Mouse (Mus musculus): ENCODE measurements around the gene Myh9. TPM values are rescaled to one million over a fixed set of nuclear protein-coding genes. Genes with fewer than 3 reads are reported as not detected.
"Not testable (repeated sequence)": the region's sequence is repeated elsewhere in the genome, so short reads cannot be mapped to it uniquely, and the experiment has no call there.

The Myh9 gene
- polyA plus RNA-seq, 1 experiment from 2014 or later = 24.6 TPM

DNA sequence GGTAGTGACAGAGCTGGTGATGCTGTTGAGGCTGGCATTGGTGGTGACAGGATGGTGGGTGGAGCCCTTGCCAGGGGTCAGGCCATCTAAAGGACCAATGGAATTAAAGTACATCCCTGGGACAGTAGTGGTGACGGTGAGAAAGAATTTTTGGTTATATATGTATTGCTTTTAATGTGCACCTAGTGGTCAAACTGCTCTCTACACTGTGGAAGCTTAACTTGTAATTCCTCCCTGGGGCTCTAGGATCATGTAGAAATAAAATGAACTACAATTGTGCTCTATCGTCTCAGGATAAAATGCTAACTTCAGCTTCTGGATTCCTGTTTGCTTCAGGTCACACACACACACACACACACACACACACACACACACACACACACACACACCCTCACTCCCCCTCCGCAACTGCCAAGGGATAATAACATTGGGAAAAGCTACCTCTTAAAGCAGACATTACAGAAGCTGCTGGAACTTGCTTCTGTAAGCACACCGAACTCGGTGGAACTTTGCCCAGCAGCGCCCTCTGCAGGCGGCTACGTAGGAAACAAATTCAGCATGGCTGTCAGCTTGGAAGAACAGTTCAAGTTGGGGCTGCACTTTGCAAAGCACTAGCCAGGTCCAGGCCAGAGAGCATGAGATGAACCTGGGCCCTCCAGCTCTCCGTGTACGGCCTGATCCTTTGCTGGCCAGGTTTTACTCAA lies 117.6 kb downstream of the Myh9 start:
- not testable (repeated sequence) for H3K27me3 ChIP-seq; H3K9ac ChIP-seq; ATAC-seq (ENCODE audit: low FRiP score); H3K4me2 ChIP-seq; H3K4me1 ChIP-seq; H3K36me3 ChIP-seq (replicated peaks); H3K9me3 ChIP-seq; H3K4me3 ChIP-seq (replicated peaks); H3K27ac ChIP-seq
- 15% methylated on average over 3 of the region's 10 CpGs for WGBS

DNA sequence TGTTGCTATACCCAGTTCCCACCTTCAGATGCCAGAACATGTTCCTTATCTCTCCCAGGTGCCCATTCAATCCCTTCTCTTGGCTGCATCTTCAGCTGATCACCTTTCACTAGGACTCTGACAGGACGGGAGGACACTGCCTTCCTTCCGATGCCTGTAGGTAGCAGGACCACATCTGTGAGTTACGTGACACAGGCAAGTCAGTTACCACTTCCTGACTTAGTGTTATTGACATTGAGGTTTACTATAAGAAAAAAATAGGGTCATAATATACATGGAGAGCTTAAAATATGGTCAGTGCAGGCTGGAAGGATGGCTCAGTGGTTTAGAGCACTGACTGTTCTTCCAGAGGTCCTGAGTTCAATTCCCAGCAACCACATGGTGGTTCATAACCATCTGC lies 120.5 kb downstream of the Myh9 start:
- not testable (repeated sequence) for ATAC-seq (ENCODE audit: low FRiP score); H3K9ac ChIP-seq; H3K27ac ChIP-seq; H3K4me3 ChIP-seq (replicated peaks); H3K27me3 ChIP-seq; H3K4me1 ChIP-seq; H3K9me3 ChIP-seq; H3K36me3 ChIP-seq (replicated peaks); H3K4me2 ChIP-seq
- no CpG with 5 or more reads among the region's 3 CpGs for WGBS

DNA sequence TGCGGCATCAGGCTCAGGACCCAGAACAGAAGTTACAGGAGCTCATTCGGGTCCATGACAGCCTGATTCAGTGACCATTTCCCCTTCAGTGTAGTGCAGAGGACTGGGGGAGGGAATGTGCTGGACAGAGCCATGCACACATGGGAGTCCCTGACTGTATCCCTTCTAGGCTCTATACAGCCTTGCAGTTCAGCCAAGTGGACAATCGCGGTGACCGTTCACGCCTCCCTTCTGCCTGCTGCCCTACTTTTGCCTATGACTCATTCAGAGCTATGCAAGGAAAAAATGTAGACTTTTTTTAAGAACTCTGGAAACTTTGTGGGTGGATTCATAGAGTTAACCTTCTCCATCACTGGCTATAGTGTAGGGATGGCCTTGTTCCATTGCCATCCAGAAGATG lies 123.7 kb downstream of the Myh9 start:
- H3K9me3 ChIP-seq; ATAC-seq (ENCODE audit: low FRiP score); H3K27me3 ChIP-seq; H3K36me3 ChIP-seq (replicated peaks); H3K9ac ChIP-seq; H3K4me1 ChIP-seq; H3K4me2 ChIP-seq; H3K4me3 ChIP-seq (replicated peaks); H3K27ac ChIP-seq: not testable (repeated sequence)
- WGBS = 97% methylated on average over 5 of the region's 6 CpGs

Other genes starting within 250 kb of the Myh9 start
- not detected in 2 replicates for gene Apol10b, start 246.1 kb downstream of the Myh9 start, polyA plus RNA-seq (2016; fragmentation: Nextera tagmentation; extraction: Ambion mirVana)
- not detected in 2 replicates for gene Gm36245, start 242.9 kb downstream of the Myh9 start, polyA plus RNA-seq (2016; fragmentation: Nextera tagmentation; extraction: Ambion mirVana)
- not detected in 2 replicates for gene Apol11b, start 198.9 kb downstream of the Myh9 start, polyA plus RNA-seq (2016; fragmentation: Nextera tagmentation; extraction: Ambion mirVana)
- gene Apol7e, start 143.3 kb downstream of the Myh9 start, polyA plus RNA-seq (2016; fragmentation: Nextera tagmentation; extraction: Ambion mirVana) = not detected in 2 replicates
- gene Apol9b, start 113.1 kb downstream of the Myh9 start, polyA plus RNA-seq (2016; fragmentation: Nextera tagmentation; extraction: Ambion mirVana) = not detected in 2 replicates
- 0.24 and 0.46 TPM in 2 replicates for gene Apol8, start 85.2 kb downstream of the Myh9 start, polyA plus RNA-seq (2016; fragmentation: Nextera tagmentation; extraction: Ambion mirVana)
- 203 and 210 TPM in 2 replicates for gene Txn2, start 86.8 kb upstream of the Myh9 start, polyA plus RNA-seq (2016; fragmentation: Nextera tagmentation; extraction: Ambion mirVana)
- gene Foxred2, start 114.5 kb upstream of the Myh9 start, polyA plus RNA-seq (2016; fragmentation: Nextera tagmentation; extraction: Ambion mirVana) = 7.5 and 8.3 TPM in 2 replicates
- 219 and 234 TPM in 2 replicates for gene Eif3d, start 128.6 kb upstream of the Myh9 start, polyA plus RNA-seq (2016; fragmentation: Nextera tagmentation; extraction: Ambion mirVana)

Measured in forebrain, embryonic 12.5 days (tissue).